Mouse (Mus musculus): ENCODE data around the gene 1110012L19Rik. TPM values are rescaled to one million over a fixed set of nuclear protein-coding genes. Genes with fewer than 3 reads are reported as not detected.
"Not testable (repeated sequence)": the region's sequence is repeated elsewhere in the genome, so short reads cannot be mapped to it uniquely, and the experiment has no call there.

Gene 1110012L19Rik
- 10 to 100 TPM; 16.9 to 22.2 TPM for total RNA-seq (2021)
- long read RNA-seq, experiment 1, transcript 1110012L19Rik-201 (3 exons, 1,094 nt): major isoform, 27 of 27 reads
- long read RNA-seq, experiment 1, partial matches to known transcripts: 0 of 27 reads
- long read RNA-seq, experiment 1, other reads (novel, unspliced or antisense): 0 of 27 reads
- long read RNA-seq, experiment 2, transcript 1110012L19Rik-201 (3 exons, 1,094 nt): major isoform, 16 of 17 reads
- long read RNA-seq, experiment 2, partial matches to known transcripts: 1 of 17 reads
- long read RNA-seq, experiment 2, other reads (novel, unspliced or antisense): 0 of 17 reads

- DNase-seq (ENCODE audit: low spot score): peak; percentile 75
Measured at GRCm38 (mm10) chrX:70385276-70385961, at the start of gene 1110012L19Rik. TSS of gene 1110012L19Rik (plus strand) at chrX:70385877.

GRCm38 (mm10) chrX:70362985-70363384, 22.7 kb upstream of the 1110012L19Rik start:
- no peak for DNase-seq (ENCODE audit: low spot score)

- no peak for DNase-seq (ENCODE audit: low spot score)
Measured at GRCm38 (mm10) chrX:70363446-70363845, 22.2 kb upstream of the 1110012L19Rik start.

- DNase-seq (ENCODE audit: low spot score): no peak
Measured at GRCm38 (mm10) chrX:70364202-70364601, 21.5 kb upstream of the 1110012L19Rik start.

- peak; percentile 85 for DNase-seq (ENCODE audit: low spot score)
Measured at GRCm38 (mm10) chrX:70364661-70365613, 20.7 kb upstream of the 1110012L19Rik start, which contains the start of gene Ids. TSS of gene Ids (minus strand) at chrX:70365084.

- DNase-seq (ENCODE audit: low spot score): not testable (repeated sequence)
Measured at GRCm38 (mm10) chrX:70369758-70370157, 15.9 kb upstream of the 1110012L19Rik start.

GRCm38 (mm10) chrX:70374469-70375110, 11.1 kb upstream of the 1110012L19Rik start:
- not testable (repeated sequence) for DNase-seq (ENCODE audit: low spot score)

GRCm38 (mm10) chrX:70384917-70385275, 781 bp upstream of the 1110012L19Rik start:
- no peak for DNase-seq (ENCODE audit: low spot score)

- DNase-seq (ENCODE audit: low spot score): no peak
Measured at GRCm38 (mm10) chrX:70385962-70386351, 280 bp downstream of the 1110012L19Rik start.

GRCm38 (mm10) chrX:70392636-70393035, 7.0 kb downstream of the 1110012L19Rik start:
- DNase-seq (ENCODE audit: low spot score): not testable (repeated sequence)

- not testable (repeated sequence) for DNase-seq (ENCODE audit: low spot score)
Measured at GRCm38 (mm10) chrX:70425473-70425872, 39.8 kb downstream of the 1110012L19Rik start.

Other genes with a start within 250 kb of the 1110012L19Rik start
- 10 to 100 TPM; 15.7 to 17.5 TPM for gene Ids, start 20.8 kb upstream of the 1110012L19Rik start, total RNA-seq (2021)
- 10 to 100 TPM; 34.3 to 40.5 TPM for gene Tmem185a, start 91.3 kb downstream of the 1110012L19Rik start, total RNA-seq (2021)

Data from gastrocnemius, adult 18-20 months (tissue).